ENCODE assay signal across 8 mouse cellular contexts in the genomic region with DNA sequence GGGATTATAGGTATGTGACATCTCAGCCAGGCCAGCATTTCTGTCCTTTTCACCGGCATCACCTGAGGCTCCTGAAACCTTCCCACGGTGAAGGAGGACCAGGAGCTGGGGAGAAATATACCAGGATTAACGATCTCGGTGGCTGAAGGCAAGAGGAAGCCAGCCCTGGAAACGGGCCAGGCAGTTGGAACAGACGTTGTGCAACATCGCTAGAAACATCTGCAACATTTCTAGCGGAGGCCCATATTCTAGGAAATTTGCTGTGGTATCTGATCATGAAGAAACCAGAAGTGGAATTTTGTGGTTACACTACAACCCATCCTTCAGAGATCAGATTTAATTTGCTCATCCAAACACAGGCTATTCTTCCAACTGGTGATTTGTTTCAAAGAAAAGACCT. TPM values are rescaled to one million over a fixed set of nuclear protein-coding genes. Genes with fewer than 3 reads are reported as not detected.
DNase-seq lines count a peak whose midpoint lies in the region; ATAC-seq lines count a peak whose summit lies in the region.

No protein-coding gene starts in this region.

- H3K4me1 ChIP-seq in intestine, embryonic 15.5 days (replicated peaks): peaks cover 29% of the 10 kb centered on the region
- H3K4me1 ChIP-seq in forebrain, embryonic 16.5 days (replicated peaks; ENCODE audit: control insufficient read depth, insufficient read depth, low read length): peaks cover 21% of the 10 kb centered on the region
- H3K4me1 ChIP-seq in midbrain, embryonic 11.5 days (ENCODE audit: control insufficient read depth, insufficient read depth, low read length): peaks cover 24% of the 10 kb centered on the region

- peak; percentile 35 to 63 for DNase-seq in cerebellum, postnatal 14 days
- no peak for DNase-seq in cerebellum, postnatal 4 days (ENCODE audit: low spot score in 2 of 2)
- peak; percentile 72 for DNase-seq in urinary bladder, postnatal 25 days (ENCODE audit: low spot score)
- DNase-seq in urinary bladder, postnatal 10 days (ENCODE audit: low spot score): no peak
- peak; percentile 82 to 89 for DNase-seq in lung, postnatal 4 days
- DNase-seq in midbrain, embryonic 11.5 days (ENCODE audit: low spot score, missing footprints): no peak

- no peak overlapping the region for H3K4me2 ChIP-seq in intestine, embryonic 15.5 days (replicated peaks)
- H3K4me2 ChIP-seq in forebrain, embryonic 16.5 days (ENCODE audit: low read length): no peak overlapping the region
- H3K4me2 ChIP-seq in midbrain, embryonic 11.5 days: no peak overlapping the region

- no peaks in the 10 kb centered on the region for H3K36me3 ChIP-seq in intestine, embryonic 15.5 days
- H3K36me3 ChIP-seq in forebrain, embryonic 16.5 days (ENCODE audit: control insufficient read depth, insufficient read depth): no peaks in the 10 kb centered on the region
- H3K36me3 ChIP-seq in midbrain, embryonic 11.5 days (ENCODE audit: control insufficient read depth, insufficient read depth, low read length): no peaks in the 10 kb centered on the region

- H3K9ac ChIP-seq in intestine, embryonic 15.5 days: no peak overlapping the region
- H3K9ac ChIP-seq in forebrain, embryonic 16.5 days (replicated peaks; ENCODE audit: low read depth, low read length): no peak overlapping the region
- H3K9ac ChIP-seq in midbrain, embryonic 11.5 days (ENCODE audit: low read length): no peak overlapping the region

- H3K27me3 ChIP-seq in intestine, embryonic 15.5 days (replicated peaks): no peaks in the 10 kb centered on the region
- H3K27me3 ChIP-seq in forebrain, embryonic 16.5 days (replicated peaks; ENCODE audit: control insufficient read depth, insufficient read depth, low read length): no peaks in the 10 kb centered on the region
- no peaks in the 10 kb centered on the region for H3K27me3 ChIP-seq in midbrain, embryonic 11.5 days (ENCODE audit: control insufficient read depth, insufficient read depth, low read length)

- 34% methylated on average over 8 of the region's 8 CpGs for WGBS in intestine, embryonic 15.5 days
- 40% methylated on average over 8 of the region's 8 CpGs for whole genome bisulfite sequencing in forebrain, embryonic 16.5 days
- WGBS in midbrain, embryonic 11.5 days: 87% methylated on average over 8 of the region's 8 CpGs

- no peaks in the 10 kb centered on the region for H3K9me3 ChIP-seq in intestine, embryonic 15.5 days
- H3K9me3 ChIP-seq in forebrain, embryonic 16.5 days (ENCODE audit: control insufficient read depth, low read length): no peaks in the 10 kb centered on the region
- H3K9me3 ChIP-seq in midbrain, embryonic 11.5 days (ENCODE audit: control insufficient read depth, low read length): no peaks in the 10 kb centered on the region

- H3K4me3 ChIP-seq in intestine, embryonic 15.5 days (replicated peaks): no peak overlapping the region
- H3K4me3 ChIP-seq in forebrain, embryonic 16.5 days (replicated peaks; ENCODE audit: low read length): no peak overlapping the region
- no peak overlapping the region for H3K4me3 ChIP-seq in midbrain, embryonic 11.5 days (ENCODE audit: low read depth, low read length)

- no peak overlapping the region for H3K27ac ChIP-seq in intestine, embryonic 15.5 days
- no peak overlapping the region for H3K27ac ChIP-seq in forebrain, embryonic 16.5 days (ENCODE audit: low read length)
- H3K27ac ChIP-seq in midbrain, embryonic 11.5 days (ENCODE audit: low read depth, low read length): no peak overlapping the region

- ATAC-seq in intestine, embryonic 15.5 days: peak; percentile 26; the same call in 1 of the 2 replicates
- no peak for ATAC-seq in forebrain, embryonic 16.5 days
- ATAC-seq in midbrain, embryonic 11.5 days (ENCODE audit: low FRiP score): no peak

RNA-seq across cellular contexts. Expression of a gene that starts 38.1 kb away (rescaled TPM):
- polyA plus RNA-seq in intestine, embryonic 15.5 days (2015; fragmentation: Nextera tagmentation; extraction: Ambion mirVana): 49.5 and 52.3 TPM in 2 replicates
- polyA plus RNA-seq in forebrain, embryonic 16.5 days (2015; fragmentation: Nextera tagmentation; extraction: Ambion mirVana): 62.7 and 70.3 TPM in 2 replicates
- 110 and 113 TPM in 2 replicates for polyA plus RNA-seq in midbrain, embryonic 11.5 days (2014; fragmentation: Nextera tagmentation; extraction: Ambion mirVana)

Comparison
In these comparisons a context has a peak if more than half of its experiments do, and no peak if none do; other contexts are left out.
1. DNase-seq: peak in cerebellum, postnatal 14 days (2 of 2), urinary bladder, postnatal 25 days (single experiment) and lung, postnatal 4 days (2 of 2); none in cerebellum, postnatal 4 days (0 of 2), urinary bladder, postnatal 10 days (single experiment) and midbrain, embryonic 11.5 days (single experiment).